Mouse (Mus musculus) brown adipose tissue, adult 24 weeks (tissue): ENCODE results near the gene Rspry1. TPM values are rescaled to one million over a fixed set of nuclear protein-coding genes. Genes with fewer than 3 reads are reported as not detected.

Experiments used
- H3K27ac ChIP-seq: fragments of 200-500 bp; replicated peaks from 2 replicates; pipeline ENCODE4 v1.5.1; 2012; ENCODE audit warnings: low read depth, mild to moderate bottlenecking, low read length
- H3K4me1 ChIP-seq: fragments of 200-500 bp; 2 replicates; pipeline ENCODE4 v1.6.1; 2012; ENCODE audit warnings: low read length, mixed read lengths; ENCODE audit not compliant: control insufficient read depth, insufficient read depth, insufficient read length
- H3K4me3 ChIP-seq: fragments of 200-500 bp; 2 replicates; pipeline ENCODE4 v1.5.1; 2012; ENCODE audit warnings: low read depth, mild to moderate bottlenecking, low read length, moderate library complexity; ENCODE audit not compliant: insufficient read depth
- polyA plus RNA-seq: library from polyadenylated mRNA; stranded (reverse); fragments of >200 nt; gene quantifications from 2 replicates; pipeline ENCODE4 v1.2.4, GENCODE M21; 2012; ENCODE audit not compliant: missing spikeins, insufficient read depth, insufficient read length

The Rspry1 gene
- polyA plus RNA-seq, 1 experiment, result 15.6 TPM

- Histone ChIP-seq H3K4me1 (peaks cover 5% of the 10 kb centered on the region; the same call in 1 of the 2 replicates), H3K4me3 (no peak overlapping the region), H3K27ac (no peak overlapping the region)
These were observed 93.0 kb downstream of the Rspry1 start for GRCm38 (mm10) chr8:94694701-94695100.

- Histone ChIP-seq H3K4me3 (peak overlapping the region; percentile 41), H3K4me1 (peaks cover 5% of the 10 kb centered on the region; the same call in 1 of the 2 replicates), H3K27ac (no peak overlapping the region)
These were observed 93.7 kb downstream of the Rspry1 start for GRCm38 (mm10) chr8:94695341-94695993.

DNA sequence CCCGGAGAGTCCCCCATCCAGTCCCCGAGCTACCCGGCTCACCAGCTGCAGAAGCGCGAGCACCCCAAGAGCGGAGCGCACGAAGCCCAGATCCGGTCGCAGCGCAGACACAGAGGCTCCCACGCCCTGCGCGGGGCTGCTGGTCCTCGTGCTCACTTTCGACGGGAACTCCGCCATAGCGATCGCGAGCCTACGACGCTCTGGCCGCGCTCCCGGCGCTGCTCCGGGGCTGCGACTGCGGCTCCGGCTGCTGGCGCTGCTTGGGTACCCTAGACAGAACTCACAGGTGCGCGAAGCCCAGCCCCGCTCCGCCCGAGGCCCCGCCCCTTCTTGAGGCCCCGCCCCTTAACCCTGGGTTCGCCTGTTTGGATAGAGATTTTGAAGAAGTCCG, 94.3 kb downstream of the Rspry1 start, which contains the start of gene Pllp:
TSS of gene Pllp (minus strand) at position 285 of the 391 bp plus-strand sequence.
- Histone ChIP-seq H3K4me1 (peaks cover 5% of the 10 kb centered on the region; the same call in 1 of the 2 replicates), H3K27ac (no peak within 1 kb of the TSS), H3K4me3 (peak within 1 kb of the TSS; percentile 41)

GRCm38 (mm10) chr8:94696566-94696965, 94.8 kb downstream of the Rspry1 start:
- Histone ChIP-seq H3K27ac (no peak overlapping the region), H3K4me3 (no peak overlapping the region), H3K4me1 (peaks cover 5% of the 10 kb centered on the region; the same call in 1 of the 2 replicates)

DNA sequence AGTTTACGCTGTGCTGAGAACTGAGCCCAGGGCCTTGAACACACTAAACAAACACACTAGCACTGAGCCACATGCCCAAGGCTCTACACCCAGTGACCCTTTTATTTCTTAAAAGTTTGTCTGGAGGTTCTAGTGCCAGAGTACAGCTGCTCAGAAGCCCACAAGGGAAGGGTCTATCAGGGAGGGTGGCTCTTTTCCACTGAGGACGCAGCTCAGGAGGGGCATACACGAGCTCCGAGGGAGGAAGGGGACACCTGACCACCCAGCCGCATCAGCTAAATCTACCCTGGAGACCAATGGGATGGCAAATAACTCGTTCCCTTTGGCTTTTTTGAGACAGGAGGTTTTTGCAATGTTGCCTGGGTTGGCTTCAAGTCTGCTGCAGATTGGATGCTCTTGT, 96.2 kb downstream of the Rspry1 start:
- Histone ChIP-seq H3K4me3 (no peak overlapping the region), H3K4me1 (peaks cover 5% of the 10 kb centered on the region; the same call in 1 of the 2 replicates), H3K27ac (no peak overlapping the region)

DNA sequence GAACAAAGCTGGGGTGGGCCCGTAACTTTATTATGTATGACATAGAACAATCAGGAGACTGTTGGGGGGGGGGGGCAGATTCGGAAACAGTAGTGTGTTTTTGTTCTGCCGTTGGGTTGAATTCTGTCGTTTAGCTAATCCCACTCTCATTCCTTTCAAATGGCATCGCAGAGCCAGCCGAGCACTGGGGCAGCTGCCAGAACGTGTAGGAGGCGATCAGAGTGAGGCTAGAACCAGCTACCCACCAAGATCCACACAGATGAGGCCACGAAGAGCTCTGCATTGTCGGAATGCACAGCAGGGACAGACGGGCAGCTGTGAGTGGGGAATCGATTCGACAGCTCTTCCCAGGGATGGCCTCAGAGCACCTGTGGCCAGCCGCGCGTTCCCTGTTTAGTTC, 97.6 kb downstream of the Rspry1 start:
- H3K4me3 ChIP-seq, result no peak overlapping the region
- peaks cover 5% of the 10 kb centered on the region; the same call in 1 of the 2 replicates for H3K4me1 ChIP-seq
- no peak overlapping the region for H3K27ac ChIP-seq

DNA sequence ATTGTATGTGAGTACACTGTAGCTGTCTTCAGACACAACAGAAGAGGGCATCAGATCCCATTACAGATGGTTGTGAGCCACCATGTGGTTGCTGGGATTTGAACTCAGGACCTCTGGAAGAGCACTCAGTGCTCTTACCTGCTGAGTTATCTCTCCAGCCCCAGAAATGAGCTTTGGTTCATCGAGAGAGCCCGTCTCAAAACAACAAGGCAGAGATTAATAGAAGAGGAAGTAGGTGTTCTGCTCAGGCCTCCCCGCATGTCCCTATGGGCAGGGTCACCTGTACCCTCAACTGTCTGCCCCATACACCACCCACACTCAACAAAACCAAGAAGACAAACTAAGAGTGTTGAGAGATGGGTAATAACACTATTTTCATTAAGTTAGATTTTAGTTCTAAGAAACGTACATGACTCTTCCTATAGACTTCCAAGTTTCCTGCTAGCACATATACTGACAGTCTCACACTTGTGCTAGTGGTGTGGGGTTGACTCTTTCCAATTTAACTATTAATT, 98.7 kb downstream of the Rspry1 start:
- no peak overlapping the region for H3K27ac ChIP-seq
- no peak overlapping the region for H3K4me3 ChIP-seq

DNA sequence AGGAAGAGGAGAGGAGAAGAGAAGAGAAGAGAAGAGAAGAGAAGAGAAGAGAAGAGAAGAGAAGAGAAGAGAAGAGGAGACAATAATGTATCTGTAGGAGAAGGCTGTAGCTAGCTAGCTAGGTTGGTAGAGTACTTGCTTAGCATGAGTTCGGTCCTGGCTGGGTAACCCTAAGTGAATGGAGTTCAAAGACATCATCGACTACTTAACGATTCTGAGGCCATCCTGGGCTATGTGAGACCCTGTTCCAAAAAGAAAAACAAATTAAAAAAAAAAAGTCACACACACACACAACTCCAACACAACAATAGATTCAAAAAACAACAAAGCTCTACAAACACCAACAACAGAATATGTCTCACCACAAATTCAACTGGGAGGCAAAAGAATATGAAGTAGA, 100.4 kb downstream of the Rspry1 start:
- H3K4me3 ChIP-seq, result no peak overlapping the region
- no peak overlapping the region for H3K27ac ChIP-seq
- peaks cover 8% of the 10 kb centered on the region for H3K4me1 ChIP-seq

More for the DNA sequence above, 98.7 kb downstream of the Rspry1 start:
- H3K4me1 ChIP-seq, result peaks cover 5% of the 10 kb centered on the region; the same call in 1 of the 2 replicates

DNA sequence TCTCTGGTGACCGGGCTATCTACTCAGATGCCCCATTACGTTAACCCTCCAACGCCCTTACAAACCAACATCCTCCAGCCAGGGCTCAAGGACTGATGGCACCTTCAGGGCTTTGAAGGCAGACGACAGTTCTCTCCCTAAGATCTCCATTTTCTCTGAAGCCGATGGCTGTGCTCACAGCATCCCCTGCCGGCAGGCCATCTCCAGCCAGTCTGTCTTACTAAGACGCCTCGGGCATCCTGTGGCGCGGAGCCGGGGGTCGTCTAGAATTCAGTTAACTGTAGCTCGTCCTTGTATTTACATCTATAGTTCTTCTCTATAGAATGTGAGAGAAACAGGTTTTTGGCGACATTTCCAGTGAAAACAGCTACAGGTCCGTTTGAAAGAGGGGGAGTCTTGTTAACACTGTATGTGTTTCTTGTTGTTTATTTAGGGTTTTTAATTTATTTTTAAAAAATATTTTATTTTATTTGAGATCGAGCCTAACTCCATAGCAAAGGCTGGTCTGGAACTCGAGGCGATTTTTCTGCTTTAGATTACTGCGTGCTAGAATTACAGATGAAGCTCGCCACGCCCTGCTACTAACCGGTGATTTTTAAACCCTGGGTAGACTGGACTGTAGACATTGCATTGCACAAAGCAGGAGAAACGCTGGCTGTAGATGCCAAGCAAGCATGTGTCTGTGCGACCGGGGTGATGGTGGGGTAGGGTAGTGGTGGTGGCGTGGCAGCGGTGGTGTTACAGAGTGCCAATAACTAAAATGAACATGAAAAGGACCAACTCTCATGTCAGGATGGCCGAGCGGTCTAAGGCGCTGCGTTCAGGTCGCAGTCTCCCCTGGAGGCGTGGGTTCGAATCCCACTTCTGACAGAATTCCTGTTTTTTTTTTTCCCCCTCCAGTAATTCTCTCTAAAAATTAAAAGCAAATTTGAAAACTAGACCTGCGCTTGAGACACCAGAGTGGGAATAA, 101.4 kb downstream of the Rspry1 start:
- Histone ChIP-seq H3K4me3 (peak overlapping the region; percentile 70), H3K27ac (no peak overlapping the region), H3K4me1 (peaks cover 12% of the 10 kb centered on the region)

DNA sequence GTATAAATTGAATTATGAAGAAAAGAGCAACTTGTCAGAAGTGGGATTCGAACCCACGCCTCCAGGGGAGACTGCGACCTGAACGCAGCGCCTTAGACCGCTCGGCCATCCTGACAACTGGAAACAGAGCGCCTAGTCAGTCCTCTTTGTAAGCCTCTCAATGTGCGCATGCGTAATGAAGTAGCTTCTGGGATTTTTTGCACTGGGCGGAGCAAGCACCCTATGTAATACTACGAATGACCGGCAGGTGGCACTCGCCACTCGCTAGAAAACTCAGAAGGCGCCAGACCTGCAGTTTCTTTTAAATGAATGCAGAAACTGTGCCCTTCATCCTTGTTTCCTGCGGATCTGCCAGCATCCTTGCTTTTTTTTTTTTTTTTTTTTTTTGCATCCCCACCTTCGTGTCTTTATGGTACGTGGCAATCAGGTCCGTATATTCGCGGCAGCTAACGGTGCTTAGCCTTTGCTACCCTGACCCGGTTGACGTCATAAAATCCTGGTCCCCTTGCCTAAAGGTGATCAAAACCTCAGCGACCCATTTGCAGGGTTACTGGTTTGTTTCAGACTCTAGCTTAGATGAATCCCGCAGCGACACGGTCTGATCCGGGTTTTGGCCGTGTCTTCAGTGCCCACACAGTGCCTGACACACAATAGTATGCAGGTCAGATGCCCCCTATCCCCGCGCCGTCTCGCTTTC, 102.4 kb downstream of the Rspry1 start:
- H3K4me1 ChIP-seq, result peaks cover 12% of the 10 kb centered on the region
- H3K4me3 ChIP-seq, result peak overlapping the region; percentile 48
- no peak overlapping the region for H3K27ac ChIP-seq

GRCm38 (mm10) chr8:94704669-94704984, 102.9 kb downstream of the Rspry1 start:
- Histone ChIP-seq H3K27ac (no peak overlapping the region), H3K4me3 (peak overlapping the region; percentile 48), H3K4me1 (peaks cover 12% of the 10 kb centered on the region)

- Histone ChIP-seq H3K4me3 (peak overlapping the region; percentile 4; the same call in 1 of the 2 replicates), H3K27ac (peak overlapping the region; percentile 80), H3K4me1 (peaks cover 12% of the 10 kb centered on the region)
These were observed 104.0 kb downstream of the Rspry1 start for GRCm38 (mm10) chr8:94705581-94706245.

DNA sequence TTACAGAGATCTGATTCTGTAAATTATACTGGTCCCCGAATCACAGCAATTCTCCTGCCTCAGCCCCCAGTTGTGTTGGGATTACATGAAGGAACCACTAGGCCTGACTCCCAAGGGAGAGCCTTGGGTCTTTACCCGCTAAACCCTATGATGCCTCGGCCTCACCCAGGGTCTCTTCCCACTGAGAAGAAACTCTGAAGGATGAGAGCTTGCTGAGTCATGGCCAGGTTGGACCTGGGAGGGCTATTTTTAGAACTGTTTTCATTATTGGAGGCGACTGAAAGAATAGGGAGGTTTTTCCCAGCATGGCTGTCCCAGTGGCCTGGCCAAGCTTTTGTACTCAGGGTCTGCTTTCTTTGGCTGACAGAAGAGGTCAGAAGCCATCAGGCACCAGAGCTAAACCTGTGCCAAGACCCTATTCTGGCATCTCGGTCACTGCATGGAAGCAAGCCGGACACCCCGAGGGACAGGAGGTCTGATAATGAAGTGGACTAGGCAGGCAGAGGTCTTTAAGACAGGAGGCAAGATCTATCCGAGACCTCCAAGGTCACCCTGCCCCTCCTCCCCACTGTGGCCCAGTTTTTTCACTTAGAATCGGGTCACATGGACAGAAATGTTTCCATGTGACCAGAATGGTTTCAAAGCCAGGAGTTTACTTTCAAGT, 105.1 kb downstream of the Rspry1 start:
- no peak overlapping the region for H3K4me3 ChIP-seq
- H3K4me1 ChIP-seq, result peaks cover 12% of the 10 kb centered on the region
- peak overlapping the region; percentile 80 for H3K27ac ChIP-seq
